Mouse (Mus musculus) thymus, postnatal 36 days (tissue): ENCODE results near the gene Cdc45.

Experiments used
- DNase-seq, 2 experiments: peaks; one replicate each; pipeline ENCODE4 v3.0.0; 2022; ENCODE audit warnings: mixed read lengths in 2 of 2

Gene Cdc45

DNA sequence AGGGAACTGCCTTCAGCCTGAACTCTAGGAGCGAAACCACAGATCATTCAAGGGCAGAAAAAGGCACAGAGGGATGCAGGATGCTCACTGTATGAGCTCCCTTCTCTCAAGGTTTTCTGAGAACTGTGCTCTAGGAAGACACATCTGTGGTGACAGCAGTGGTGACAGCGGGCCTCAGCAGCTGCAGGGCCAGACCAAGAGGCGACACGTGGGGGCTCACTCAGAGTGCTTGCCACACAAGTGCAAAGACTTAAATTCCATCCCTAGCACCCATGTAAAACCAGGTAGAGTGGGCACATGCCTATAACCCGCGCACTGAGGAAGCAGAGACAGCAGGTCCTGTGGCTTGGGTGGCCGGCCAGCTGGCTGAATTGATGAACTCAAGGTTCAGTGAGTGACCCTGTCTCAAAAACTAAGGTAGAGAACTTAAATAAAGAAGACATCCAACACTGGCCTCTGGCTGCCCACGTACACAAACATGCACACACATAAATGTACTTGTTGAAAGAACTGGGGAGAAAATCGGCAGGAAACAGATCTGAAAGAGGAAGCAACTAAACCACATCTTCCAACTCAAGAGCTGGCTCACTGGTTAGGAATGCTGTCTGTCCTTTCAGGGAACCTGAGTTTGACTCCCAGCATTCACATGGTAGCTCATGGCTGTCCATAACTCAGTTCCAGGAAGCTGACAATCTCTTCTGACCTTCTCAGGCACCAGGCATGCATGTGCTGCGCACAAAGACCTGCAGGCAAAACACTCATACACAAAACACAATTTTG lies 23.0 kb downstream of the Cdc45 start:
- DNase-seq, result no peak

DNA sequence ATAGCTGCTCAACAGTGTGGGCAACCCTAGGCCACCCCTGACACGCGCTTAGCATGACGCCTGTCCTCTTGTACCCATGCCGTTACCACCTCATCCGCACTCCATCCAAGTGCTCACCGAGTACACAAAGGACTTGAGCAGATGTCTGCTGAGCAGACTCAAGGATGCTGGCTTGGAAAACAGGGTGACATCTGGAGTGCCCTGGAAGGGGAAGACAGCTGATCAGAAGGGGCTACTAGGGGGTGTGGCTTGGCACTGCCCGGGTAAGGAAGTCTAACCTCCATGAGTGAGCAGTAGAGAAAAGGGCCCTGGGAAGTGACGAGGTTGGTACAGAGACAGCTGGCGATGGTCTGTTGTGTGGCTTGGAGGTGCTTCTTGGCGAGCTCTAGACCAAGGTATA lies 25.1 kb downstream of the Cdc45 start:
- no peak for DNase-seq

DNA sequence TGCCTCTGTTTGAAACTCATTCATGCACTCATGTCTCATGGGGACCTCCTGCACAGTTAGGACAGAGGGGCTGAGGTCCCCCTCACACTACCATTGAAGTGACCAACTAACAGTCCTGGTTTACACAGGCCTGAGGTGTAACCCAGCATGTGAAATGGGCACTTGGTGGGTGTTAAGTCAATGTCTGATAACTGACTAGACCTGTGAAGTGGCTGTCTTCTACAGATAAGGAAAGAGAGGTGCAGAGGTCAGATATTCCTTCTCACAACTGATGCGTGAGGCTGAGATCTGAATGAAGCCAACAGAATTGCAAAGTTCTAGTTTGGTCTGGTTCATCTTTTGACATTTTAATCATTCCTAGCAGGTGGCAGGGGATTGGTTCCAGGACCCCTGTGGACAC lies 26.3 kb downstream of the Cdc45 start:
- no peak for DNase-seq

DNA sequence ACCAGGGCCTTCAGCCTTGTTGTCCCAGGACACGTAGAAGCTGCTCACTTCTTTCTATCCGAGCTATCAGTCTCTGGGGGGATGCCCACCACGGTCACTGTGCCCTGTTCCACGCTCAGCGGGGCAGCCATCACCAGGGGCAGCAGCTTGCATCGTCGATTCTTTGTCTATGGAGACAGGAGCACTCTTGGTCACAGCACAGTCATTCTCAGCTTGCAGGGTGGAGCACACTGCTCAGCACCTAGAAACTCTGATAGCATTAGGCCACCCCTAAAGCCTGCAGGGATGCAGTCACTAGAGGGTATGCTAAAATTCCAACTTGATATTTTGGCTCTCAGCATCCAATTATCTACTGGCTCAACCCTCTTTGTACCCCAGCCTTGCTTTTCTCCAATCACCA lies 26.8 kb downstream of the Cdc45 start:
- no peak for DNase-seq

DNA sequence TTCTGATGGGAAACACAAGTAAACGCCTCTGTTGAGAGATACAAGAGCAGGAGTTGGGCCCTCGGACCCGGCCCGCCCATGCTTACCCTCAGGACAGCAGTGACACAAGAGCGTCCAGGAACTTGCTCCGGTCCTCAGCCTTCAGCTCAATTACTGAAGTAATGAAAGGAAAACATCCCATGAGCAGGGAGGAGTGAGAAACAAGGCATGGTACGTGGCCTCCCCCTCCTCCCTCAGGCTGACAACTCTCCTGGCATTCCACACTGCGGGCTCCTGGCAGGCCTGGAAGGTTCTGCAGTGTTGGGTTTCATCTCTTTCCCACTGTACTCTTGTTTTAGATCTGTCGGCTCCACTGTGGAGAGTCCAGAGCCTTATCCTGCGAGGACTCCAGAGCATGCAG lies 30.0 kb downstream of the Cdc45 start:
- no peak for DNase-seq

DNA sequence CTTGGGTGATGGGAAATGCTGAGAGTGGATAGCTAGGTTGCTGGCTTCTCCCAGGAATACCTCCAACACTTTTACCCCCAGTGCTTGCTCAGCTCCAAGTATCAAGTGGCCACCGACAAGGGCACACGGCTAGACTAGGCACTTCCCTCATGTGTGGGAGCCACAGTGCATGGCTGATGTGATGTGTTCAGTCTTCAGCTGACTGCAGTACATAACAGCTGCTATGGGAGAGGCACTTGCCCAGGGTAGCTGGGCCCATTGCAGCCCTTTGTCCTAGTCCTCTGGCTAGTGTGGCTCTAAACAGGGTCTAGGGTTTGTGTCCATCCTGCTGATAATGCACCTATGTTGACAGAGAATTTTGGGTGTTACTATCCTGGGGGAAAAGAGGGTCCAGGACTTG lies 33.3 kb downstream of the Cdc45 start:
- no peak for DNase-seq

DNA sequence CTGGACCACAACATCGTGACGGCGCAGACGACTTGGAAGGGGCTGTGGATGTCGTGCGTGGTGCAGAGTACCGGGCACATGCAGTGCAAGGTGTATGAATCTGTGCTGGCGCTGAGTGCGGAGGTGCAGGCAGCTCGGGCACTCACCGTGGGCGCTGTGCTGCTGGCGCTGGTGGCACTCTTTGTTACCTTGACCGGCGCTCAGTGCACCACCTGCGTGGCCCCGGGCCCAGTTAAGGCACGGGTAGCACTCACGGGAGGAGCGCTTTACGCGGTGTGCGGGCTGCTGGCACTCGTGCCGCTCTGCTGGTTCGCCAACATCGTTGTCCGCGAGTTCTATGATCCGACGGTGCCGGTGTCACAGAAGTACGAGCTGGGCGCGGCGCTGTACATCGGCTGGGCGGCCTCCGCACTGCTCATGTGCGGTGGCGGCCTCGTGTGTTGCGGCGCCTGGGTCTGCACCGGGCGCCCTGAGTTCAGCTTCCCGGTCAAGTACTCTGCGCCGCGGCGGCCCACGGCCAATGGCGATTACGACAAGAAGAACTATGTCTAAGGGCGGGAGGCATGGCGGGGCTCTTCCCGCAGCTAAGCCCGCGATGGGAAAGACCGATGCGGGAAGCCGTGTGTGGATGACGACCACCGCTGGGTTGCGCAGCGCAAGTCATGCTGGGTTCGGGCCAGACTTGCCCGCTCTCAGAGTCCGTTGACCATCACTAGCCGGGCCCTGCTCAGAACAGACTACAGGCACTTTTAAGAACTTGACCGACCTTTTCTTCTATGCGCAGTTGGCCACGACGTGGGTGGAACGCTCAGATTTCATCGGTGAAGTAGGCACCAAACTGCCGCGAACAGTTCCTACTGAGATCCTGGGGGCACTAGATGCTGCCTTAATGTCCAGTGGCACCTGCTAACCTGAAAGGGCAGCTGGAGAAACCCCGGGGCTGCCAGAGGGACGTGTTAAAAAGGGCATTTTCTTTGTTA lies 34.4 kb downstream of the Cdc45 start:
- DNase-seq, result no peak

DNA sequence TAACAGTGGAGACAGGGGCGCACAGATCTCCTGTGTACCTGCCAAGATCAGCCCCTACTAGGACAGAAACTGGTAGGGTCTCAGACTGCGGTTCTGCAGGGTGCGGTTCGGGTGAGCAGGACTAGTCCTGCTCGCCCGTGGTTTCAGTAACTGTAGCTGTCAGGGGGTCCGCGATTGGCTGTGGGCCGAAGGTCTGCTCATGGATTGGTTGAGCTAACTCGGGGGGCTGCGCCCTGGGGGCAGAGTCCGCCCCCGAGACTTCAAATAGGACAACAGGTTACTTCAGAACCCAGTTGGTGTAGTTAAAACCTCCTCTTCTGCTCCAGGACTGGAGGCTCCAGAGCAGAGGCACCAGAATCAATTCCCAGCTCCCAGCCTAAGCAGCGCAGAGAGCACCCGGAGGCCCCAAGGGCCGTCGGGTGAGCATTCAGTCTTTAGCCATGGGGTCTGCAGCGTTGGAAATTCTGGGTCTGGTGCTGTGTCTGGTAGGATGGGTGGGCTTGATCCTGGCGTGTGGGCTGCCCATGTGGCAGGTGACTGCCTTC lies 35.2 kb downstream of the Cdc45 start, which contains the start of gene Cldn5:
Gene Cldn5, plus strand, starts transcription at position 292 of the 545 bp plus-strand sequence.
- DNase-seq, result no peak

DNA sequence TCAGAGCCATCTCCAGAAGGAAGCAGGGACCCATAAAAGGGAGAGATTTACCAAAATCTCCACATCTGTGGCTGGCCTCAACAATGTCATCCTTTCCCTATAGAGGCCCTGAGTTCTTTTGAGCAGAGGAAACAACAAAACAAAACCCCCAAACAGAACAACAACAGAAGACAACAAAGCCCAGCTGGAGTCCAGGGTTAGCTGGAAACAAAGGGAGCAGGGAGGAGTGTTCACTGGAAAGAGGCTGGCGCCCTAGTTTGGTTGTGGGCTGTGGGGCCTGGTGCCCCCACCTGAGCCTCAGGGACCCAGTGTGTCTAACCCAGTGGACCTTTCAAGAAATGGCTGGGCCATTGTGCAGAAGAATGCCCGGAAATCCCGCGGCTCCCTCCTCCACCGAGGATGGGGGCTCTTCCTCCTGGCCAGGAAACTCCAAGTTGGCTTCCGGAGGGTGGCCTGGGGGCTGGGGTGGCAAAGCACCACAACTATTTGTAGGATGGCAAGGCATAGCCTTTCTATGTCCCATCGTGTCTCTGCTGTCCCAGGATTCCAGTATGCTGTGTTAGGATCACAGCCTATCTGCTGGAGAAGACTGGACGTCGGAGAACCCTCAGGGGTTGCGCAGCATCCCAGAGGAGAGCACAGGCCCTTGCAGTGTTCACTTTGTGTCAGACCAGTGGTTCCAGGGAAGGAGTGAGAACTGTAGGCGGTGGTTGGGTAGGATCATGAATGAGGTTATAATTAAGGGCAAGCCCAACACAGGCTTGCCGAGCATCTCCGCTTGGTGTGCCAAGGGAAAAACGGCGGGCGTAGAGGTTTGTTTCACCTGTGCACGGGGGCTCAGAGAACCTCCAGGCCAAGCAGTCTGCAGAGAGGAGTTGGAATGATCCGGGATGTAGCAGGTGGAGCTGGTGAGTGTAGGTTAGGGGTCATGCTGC lies 35.9 kb downstream of the Cdc45 start:
- DNase-seq, result no peak

DNA sequence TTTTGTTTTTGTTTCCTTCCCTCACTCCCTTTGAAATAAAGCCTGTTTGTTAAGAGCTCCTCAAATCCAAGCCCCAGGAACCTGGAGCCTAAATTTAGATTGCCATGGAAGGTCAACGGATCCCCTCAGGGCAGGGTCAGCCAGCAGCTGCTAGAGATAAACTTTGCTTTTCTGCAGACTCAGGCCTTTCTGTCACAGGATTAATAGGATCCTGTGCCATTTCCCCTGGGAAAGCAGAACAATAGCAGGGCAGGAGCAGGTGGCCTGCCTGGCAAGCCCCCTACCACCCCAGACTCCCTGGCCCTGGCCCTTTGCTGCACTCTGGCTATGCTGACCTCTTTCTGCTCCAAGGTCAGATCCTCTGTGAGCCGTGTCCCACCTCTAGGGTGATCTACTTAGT lies 37.9 kb downstream of the Cdc45 start:
- DNase-seq, result no peak

DNA sequence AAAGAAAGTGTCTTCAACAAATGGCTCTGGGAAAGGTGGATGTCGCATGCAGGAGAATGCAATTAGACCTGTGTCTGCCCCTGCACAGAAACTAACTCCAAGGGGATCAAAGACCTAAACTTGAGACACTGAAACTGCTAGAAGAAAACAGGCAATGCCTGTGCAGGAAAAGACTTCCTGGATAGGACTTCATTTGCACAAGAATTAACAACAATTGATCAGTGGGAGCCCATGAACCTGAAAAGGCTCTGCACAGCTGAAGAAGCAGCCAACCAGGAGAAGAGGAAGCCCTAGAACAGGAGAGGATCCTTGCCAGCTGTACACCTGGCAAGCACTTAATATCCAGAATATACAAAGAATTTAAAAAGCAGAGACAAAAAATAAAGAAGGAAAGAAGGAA lies 42.3 kb downstream of the Cdc45 start:
- DNase-seq, result no peak

DNA sequence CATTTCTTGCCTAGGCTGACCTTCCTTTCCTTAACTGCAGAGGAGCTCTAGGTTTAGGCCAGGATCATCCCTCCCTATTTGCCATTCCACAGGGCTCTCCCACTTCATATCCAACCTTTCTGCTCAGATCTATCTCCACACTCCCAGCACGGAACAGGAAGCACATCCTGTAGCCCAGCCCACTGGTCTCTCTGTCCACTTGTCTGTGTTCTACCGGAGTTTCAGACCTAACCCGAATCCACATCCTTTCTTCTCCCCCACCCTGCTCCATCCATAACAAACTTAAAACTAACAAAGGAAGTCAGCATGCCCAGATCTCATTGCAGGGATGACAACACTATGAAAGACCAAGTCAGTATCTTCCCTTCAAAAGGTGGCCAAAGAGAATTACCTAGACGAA lies 45.4 kb downstream of the Cdc45 start:
- no peak for DNase-seq

DNA sequence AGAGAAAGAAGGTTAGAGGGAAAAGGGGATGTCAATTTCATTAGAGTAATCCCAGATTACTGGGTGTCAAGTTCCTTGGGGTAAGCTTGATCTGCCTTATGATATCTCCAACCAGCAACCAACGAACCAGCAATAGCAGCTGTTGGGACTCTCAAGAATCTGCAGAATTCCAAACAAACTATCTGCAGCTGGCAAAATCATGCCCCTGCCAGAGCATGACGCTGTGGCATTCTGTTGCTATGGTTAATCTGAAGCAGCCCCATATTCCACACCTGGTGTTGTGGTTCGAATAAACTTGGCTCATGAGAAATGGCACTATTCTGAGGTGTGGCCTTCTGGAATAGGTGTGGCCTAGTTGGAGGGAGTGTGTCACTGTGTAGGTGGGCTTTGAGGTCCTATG lies 48.8 kb downstream of the Cdc45 start:
- DNase-seq, result no peak

DNA sequence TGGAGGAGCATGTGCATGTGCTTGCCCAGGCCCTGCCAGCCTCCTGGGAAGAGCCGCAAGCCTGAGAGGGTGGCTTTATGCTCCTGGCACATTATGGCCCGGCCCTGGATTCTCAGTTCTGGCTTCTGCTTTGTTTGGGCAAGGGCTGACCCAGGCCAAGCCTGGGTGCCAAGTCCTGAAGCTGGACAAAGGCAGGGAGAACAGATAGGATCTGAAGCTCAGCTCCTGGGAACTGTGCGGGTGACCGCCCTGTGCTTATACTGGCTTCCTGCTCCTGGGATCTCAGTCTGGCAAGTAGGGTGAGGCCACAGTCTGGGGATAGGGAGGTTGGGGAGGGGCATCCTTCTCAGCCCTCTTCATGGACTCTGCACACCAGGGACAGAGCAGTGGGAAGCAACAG lies 50.1 kb downstream of the Cdc45 start:
- no peak for DNase-seq

DNA sequence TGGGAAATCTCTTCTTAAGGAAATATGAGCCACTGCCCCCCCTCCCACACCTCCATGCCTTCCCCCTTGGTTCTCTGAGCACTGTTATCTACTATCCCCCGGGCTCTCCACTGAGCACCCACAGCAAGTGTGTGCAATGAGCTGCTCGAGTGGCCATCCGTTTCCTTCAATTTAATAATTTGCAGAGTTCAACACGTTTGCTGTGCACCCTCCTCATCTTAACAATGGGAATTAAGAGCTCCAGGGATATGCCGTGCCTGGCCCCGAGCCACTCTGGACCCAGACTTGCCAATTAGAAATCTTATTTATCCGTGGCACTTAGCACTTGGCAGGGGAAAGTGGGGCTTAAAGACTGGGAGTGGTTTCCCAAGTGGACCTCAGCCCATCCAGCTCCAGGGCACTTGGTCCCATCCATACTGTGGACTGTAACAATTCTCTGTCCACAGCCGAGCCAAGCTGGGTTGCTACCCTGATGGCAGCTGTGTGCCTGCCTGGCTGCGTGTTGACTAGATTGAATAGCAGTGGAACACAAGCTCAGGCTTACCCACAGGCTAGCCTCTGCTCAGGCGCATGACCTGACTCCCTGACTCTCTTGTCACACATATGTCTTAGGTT lies 59.8 kb downstream of the Cdc45 start:
- no peak for DNase-seq

DNA sequence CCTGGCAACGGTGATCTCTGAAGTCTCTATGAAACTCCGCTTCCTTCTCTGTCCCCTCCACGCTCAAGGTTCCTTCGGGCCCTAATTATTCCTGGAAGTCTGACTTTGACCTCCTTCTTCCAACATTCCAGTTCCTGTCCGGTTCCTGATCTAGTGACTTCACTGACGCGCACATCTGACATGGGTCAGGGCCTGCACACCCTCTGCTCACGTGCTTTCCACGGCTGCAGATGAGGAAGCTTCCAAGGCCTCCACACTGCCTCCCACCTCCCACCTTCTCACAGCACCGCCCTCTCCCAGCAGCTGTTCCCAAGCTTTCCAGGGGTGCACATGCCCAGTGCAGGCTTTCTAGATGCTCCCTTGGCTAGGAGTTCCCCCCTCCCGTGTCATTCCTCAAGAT lies 60.7 kb downstream of the Cdc45 start:
- no peak for DNase-seq

DNA sequence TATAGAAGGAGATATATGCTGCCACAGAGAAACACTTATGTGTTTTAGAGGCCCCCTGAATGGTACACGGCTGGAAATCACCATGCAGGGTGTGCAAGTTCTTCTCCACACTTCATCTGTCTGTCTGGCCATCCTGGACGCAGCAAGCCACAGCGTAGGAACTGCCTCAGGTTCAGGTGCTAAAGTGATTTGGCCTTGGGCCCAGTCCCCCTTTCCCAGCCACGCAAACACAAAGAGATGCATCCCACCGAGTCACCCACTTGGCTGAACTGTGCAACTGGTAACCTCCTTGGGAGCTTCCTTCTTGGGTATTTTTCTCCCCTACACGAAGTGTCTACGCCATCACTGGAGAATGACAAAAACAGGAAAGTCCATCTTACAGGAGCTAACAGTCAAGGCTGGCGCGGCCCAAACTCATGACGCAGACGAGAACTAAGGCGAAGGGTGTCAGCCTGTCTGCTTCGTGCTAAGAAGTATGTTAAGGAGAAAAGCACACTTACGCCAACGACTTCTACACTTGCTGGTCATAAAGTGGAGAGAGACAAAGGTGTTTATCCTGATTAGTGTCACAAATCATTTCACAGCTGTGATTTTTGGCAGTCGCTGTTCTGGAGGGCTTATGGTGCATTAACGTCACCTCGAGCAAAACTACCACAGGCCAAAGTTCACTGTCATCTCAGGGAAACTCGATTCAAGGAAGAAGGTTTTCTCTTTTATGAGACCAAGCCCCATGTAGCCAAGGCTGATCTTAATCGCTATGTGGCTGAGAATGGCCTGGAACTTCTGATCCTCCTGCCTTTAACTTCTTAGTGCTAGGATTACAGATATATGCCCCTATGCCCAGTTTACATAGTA lies 65.3 kb downstream of the Cdc45 start:
- DNase-seq, result no peak

DNA sequence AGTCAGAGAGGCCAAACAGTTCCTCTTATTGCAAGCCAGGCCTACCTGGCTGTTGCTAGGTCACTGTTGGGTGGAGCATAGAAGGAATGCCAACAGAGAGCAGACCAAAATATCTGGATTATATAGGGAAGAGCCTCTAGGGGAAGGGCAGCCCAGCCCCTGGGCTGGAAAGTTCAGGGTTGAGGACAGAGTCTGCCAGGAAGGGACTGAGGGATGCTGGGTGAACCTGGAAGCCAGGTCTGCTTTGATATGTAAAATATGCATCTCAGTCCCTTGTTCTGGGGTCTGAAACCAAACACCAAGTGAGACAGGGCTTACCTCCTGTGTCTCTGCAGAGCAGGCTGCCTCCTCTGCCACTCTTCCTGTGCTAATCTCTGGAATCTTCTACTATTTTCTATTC lies 73.5 kb downstream of the Cdc45 start:
- DNase-seq, result no peak

DNA sequence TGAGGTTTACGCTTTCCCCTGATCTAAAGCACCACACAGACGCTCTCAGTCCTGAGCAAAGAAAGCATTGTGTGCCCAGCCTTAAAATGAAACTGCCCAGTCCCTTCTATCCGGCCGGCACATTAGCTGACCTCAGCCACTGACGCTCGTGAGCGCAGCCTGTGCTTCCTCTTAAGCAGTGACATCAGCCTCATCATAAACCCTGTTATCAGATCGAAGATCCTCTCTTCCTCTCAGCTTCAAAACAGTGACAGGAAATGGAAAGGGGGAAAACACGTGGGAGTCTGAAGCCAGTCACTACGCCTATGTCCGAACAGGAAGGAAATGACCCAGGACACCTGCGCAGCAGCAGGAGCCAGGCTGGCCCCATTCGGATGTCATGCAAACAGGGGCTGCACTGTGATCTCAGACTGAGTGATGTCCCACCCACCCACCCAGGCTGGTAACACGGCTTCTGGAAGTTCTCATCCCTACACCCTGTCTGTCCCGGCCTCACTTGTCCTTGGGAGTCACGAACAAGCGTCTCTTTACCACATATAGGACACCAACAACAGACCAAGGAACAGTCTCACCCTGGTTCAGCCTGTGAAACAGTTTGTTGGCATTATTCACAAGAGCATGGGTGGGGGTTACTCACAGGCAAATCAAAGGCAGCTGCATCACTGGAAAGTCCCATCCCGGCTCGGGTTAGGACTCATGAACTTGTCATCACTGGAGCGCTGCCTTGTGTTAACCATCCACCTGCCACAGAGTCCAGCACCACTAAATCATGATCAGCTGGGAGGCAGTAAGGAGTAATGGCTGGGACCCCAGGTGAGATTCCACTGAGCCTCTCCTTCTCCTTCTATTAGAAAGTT lies 78.5 kb downstream of the Cdc45 start:
- DNase-seq, result no peak

DNA sequence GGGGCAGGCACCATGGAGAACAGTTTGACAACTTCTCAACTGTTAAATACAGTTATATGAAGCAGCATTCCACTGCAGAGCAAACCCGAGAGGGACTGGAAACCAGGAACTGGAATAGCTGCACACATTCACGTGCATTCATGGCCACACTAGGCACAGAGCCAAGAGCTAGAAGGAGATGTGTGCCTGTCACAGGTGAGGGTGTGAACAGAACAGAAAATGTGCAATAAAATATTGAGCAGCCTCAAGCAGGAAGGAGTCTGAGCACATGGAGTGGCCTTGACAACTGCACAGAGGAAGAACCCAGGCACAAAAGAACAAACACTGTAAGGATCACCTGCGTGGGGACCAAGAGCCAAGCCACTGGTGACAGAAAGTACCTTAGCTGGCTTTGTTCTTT lies 81.1 kb downstream of the Cdc45 start:
- DNase-seq, result no peak
